Mouse (Mus musculus) lung, postnatal 36 days (tissue): ENCODE measurements at regions not wholly inside any gene's neighbourhood (a gene's known extent, or its start where the extent isn't known, plus 50 kb on each side); places are given as distances from the start of the nearest gene placed in this dataset.

Experiments
- DNase-seq: peaks from one replicate; pipeline ENCODE4 v3.0.0; 2022; ENCODE audit warnings: mixed read lengths

DNA sequence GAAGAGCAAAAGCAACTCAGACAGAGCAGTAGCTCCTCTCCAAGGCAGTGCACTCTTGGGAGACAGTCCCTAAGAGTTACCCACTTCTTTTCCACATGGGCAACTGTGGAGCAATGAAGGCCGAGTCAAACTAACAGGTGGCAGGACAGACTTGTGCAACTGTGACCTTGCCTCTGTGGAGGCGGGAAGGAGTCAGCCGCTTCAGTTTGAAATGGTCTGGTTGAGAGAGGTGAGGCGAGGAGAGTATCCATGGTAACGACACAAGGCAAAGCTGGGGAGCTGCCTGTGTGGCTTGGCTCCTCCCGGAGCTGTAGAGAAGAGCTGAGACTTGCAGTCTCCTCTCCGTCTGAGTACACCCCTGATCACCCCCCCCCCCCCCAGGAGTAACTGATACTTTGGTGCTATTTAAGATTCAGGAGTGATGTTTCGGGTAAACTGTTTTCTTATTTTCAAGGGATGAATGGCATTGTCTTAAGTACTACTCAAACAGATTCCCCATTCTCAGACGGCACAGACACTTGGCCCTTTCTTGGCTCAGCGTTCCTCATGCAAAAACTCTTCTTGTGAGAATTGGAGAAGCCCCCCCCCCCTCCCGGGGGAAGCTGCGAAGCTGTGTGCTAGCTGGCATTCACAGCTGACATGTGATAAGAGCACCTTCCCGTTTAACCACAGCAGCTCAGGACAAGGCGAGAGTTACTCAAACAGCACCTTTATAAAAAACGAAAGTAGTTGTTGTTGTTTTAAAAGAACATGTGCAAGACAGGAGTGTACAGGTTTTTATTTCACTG lies 54.9 kb upstream of the Chst1 start:
- DNase-seq, result no peak

DNA sequence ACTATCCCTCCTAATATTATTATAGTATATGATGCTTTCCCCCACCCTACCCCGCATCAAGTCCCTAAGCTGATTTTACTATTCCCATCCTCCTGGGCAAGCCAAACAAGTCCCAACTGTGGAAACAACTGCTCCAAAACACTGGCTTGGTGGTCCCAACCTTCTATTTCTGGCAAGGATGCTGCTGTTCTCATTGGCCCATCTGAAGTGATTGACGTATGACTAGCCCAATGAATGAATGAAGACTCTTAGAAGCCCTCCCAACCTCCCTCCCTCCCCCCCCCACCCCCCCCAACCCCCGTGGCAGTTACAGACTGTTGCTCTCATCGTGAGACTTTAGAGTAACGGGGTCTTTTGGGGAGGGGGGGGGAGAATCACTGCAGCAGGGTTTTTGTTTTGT lies 58.7 kb upstream of the Chst1 start:
- DNase-seq, result no peak

DNA sequence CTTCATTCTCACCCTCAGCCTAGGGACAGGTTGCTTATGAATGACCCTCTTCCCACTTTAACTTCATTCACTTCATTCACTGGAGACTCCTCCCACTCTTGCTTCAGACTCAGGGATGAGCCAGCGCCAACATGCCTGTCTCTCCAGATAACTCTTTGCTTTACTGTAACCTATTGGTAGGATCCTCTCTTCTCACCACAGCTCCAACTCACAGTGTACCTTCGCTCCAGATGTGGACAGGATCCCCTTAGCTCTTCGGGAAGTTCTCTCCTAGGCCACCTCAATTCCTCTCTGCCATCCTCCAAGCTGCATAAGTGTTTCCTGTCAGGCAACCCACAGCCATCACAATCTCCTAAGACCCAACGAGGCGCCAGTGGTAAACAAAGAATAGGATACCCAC lies 67.5 kb upstream of the Chst1 start:
- no peak for DNase-seq

DNA sequence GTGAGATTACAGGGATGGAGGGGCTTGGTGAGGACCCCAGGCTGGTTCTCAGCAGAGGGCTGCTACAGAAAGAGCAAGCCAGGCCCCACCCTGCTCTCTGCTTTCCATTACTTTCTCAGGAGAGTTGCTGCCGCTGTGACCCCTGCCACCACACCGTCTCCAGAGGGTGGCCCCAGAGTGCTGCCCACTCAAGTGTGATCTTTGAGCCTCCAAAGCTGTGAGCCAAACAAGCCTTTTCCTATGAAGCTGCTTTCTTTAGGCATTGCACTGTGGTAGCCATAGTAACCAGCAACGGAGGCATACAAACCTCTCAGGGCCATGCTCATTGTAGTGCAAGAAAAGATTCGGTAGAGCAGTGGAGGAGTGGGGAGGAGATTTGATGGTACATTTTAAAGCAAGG lies 68.8 kb upstream of the Chst1 start:
- DNase-seq, result no peak

DNA sequence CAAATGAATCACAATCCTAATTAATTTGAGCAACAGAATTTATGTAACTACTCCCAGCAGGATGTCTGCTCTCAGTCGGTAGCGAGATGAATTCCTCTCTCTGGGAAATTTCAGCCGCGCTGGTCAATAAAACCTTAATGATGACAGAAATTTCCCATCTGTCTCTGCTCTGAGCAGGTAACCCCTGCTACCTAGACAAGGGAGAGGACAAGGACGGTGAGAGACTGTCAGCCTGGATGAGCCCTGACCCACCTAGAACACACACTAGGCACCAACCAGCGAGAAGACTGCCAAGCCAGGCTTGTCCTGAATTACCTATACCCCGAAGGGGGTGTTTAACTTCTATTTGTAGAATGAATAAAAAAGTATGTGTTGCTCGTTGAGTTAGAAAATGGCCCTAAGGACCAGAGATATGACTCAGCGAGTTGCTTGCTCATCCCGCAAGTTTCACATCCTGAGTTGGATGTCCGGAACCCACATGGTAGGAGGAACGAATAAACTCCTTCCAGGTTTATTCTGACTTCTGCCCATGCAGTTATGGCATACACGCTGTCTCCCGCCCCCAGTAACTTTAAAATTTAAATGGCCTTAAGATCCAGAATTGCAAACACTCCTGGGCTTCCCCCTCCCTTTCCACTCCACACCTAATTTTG lies 69.5 kb upstream of the Slc35c1 start:
- no peak for DNase-seq

DNA sequence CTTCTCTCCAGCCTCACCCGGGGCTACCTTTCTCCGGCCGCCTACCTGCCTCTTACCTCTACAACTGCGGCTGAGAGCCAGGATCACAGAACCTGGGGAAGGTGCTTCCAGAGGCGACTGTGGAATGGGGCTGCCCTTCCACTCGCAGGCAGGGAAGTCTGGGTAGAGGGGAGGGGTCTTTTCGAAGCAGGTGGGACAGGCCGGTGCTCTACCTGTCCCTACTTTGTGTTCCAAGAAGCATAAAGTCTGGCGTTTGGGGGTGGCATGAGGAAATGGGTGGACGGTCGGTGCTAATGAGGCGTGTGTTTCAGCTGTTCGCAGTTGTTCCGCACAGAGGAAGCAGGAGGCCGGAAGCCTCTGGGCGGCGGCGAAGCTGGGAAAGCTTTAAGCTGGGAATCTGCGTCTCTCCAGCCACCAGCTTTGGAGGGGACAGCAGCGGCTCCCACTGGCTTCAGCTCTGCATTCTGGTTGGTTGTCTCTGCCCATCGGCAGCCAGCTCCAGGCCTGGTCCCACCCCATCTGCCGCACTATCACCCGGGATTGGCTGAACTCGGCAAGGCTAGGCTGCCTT lies 68.8 kb upstream of the Slc35c1 start:
- peak; percentile 88 for DNase-seq

DNA sequence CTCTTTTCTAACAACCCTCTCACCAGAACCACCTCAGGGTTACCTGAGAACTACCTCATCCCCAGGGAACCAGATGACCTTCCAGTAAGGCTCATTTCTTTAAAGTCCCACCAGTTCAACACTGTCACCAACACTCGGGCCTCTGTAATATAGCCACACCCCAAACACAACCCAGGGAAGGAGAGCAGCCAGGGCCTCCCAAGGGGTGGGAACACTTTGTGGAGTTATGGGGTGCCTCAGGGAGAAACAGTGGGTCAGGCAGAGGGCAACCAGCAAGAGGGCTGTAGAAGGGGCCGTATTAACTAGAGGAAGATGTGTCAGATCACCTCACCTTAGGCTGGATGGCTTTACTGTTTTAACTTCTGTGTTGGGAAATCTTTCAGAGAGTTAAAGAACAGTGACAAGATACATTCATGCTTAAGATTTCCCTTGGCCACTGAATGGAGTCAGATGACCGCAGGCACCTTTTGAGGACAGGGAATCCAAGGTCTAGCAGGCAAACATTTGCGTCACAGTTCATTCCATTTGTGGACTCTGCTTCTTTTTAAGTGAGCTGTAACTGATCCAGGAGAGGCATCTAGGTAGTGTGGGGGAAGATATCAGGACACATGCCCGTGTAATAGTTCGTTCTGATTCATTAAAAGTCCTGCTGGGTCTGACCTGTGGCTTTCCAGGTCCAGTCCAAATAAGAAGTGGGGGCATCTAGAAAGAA lies 67.9 kb upstream of the Slc35c1 start:
- DNase-seq, result no peak

DNA sequence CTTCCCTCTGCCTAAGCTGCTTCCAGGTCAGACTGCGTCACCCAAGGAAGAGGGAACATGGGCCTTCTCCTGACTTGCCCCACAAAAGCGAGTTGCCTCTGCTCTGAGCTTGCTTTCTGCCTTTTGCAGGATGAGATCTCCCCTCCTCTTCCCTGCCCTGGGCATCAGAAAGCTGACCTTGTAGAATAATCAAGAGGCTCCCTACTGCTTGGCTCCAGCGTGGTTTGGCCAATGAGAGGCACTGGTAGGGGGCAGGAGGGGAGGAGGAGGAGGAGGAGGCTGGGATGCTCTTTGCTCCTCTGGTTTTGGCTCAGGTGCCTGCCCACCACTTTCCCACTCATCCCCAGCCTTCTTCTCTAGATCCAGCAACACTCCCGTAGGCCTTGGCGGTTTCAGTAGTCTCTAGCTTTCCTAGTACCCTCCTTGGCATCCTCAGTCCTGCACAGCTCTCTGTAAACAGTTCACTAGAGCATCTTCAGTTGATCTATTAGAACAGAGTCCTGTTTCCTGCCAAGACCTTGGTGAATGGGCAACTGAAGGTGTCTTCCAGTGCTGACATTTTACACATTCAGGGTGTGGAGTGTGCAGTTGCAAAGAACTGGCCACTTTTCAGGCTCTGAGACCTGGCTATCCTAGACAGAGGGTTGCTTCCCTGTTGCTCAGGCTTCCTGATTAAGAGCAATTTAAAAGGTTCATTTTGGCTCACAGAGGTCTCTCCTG lies 66.5 kb upstream of the Slc35c1 start:
- no peak for DNase-seq

DNA sequence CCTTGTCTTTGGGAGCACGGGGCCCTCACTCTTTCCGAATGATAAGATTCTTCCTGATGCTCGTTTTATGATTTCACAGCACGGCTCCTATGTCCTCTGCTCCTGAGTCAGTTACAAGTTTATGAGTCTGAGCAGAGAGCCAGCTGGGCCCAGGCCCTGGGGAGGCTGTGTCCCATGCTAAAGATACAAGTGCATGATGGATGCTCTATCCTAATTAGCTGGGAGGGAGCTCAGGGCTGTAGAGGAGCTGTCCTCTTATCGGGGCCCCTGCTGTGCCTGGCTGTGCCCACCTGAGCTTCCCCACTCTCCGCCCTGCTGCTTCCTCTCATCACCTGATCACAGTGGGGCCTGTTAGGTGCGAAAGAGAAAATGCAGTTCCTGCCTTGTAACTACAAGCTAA lies 65.3 kb upstream of the Slc35c1 start:
- no peak for DNase-seq

DNA sequence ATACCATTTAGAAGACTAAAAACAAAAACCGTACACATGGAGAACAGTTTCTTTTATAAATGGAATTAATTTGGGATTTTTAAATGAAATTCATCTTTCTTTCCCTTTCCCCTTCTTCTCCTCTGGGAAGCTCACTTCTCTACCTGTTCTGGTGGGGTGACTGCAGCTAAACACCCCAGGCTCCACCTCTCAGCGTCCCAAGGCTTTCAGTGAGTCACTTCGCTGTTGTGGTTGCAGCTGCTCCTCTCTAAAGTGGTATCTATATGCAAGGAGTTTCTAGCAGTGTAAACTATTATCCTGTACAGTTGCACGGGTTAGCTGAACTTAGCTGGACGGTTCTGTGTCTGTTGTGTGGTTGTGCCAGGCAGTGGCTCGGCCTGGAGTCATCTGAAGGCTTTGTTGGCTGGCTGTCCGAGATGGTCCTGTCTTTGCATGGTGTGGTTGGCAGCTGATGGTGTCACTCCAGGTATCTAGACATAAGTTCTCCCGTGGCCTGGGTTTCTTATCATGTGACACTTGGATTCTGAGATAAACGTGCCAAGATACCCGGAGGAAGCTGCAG lies 64.8 kb upstream of the Slc35c1 start:
- no peak for DNase-seq

DNA sequence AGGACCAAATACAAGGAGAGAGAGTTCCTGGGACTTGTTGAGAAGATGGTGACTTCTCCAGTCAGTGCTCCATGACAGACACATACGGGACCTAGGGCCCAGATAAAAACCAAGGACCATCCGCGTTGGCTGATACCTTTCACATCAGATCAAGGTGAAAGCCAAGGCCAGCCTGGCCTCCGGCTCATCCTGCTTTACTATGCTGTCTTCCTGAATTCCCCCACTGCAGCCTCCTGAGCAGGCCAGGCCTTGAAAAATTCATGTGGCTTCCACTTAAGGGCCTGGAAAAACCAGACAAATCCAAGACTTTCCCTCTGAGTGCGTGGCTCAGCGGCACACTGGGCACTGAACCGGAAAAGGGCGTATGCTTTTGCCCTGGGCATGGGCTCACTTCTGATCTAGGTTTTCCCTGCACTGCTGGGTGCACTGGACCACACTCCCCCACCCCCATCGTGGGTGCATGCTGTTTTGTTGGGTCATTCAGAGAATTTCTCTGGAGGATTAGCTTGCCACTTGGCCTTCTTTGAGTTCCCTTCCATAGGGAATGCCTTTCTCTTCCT lies 64.1 kb upstream of the Slc35c1 start:
- DNase-seq, result no peak

DNA sequence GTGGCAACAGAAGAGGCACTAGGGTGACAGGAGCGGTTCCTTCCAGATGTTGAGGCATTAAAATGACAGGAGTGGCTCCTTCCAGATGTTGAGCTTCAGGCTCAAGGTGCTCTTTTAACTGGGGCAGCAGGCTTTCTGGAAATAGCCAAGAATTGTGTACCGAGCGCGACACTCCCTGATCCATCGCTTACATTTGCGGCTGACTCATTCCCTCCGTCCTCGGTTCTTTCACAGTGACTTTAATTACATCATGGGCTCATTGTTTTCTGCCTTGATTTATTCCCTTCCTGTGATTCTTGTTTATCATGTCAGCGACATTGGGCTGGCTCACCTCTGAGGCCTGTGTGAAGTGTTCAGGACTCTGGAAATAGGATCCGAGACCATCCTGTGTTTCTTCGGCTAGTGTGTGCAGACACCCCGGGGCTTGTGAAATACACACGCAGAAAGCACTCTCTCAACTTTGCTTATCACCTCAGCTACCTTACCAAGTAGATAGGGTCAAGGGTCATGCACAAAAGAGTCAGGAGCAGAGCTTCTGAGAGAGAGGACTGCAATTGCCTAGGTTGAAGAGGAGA lies 63.1 kb upstream of the Slc35c1 start:
- DNase-seq, result no peak

DNA sequence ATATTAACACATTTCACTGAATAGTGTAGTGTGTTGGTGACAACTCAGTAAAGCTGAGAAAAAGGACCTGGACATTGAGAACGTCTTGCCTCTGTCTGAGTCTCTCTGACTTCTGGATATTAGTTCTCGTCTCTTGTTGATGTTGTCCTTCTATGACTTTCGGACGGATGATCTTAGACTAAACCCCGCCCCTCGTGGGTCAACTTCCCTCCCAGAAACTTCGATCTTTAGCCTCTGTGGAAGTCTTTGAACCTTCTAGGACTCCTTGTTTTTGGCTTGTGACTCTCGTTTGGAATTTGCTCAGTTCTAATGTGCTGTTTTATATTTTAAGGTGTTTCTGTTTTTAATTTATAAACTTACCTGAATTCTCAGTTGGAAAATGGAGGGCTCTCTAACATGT lies 61.2 kb upstream of the Slc35c1 start:
- DNase-seq, result no peak

DNA sequence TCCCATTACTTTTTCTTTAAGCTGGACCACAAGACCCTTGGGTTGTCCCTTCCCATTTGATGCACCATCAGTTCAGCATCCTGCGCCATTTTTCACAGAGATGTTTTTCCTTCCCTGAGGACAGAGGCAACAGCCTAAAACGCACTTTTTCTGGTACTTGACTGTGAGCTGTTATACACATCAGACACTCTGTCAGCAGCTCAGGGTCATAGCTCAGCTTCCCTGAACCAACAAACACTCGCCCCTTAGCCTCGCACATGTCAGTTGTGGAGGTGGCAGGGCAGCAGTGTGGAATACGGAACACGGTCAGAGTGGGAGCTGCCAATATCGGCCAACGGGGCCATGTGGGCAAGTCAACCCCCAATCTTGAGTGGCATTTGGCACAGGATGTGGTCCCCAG lies 59.1 kb upstream of the Slc35c1 start:
- no peak for DNase-seq

DNA sequence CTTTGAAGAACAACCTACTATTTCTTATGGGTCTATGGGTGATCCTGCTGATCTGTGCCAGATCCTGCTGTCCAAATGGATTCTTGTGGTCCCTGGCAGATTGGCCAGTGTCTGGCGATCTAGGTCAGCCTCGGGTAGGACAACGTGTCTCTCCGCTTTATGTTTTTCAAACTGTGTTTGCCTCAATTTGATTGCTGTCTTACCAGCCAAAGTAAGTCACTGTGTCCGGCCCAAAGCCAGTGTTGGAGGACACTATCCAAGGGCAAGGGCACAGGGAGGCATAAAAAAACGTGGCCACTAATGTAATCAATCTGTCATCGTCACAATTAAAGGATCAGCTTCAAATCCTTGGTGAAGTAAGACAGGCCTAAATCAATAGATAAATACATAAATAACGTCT lies 58.6 kb upstream of the Slc35c1 start:
- no peak for DNase-seq

DNA sequence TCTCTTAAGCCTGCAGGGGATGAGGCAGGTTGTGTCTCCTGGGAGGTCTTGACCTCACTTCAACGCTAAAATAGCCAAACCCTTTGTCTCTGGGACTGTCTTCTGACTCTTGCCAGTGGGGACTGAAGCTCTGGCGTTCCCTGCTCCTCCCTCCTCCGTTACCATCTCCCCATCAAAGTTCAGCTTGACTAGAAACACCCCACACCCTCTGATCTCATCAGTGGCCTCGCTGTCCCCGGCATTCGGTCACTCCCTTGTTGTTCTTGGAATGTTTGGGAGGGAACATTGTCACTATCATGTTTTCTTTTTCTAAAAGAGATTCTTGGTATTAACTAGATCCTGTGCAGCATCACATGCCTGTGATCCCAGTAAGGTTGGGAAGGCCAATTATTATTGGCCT lies 54.6 kb upstream of the Slc35c1 start:
- no peak for DNase-seq

DNA sequence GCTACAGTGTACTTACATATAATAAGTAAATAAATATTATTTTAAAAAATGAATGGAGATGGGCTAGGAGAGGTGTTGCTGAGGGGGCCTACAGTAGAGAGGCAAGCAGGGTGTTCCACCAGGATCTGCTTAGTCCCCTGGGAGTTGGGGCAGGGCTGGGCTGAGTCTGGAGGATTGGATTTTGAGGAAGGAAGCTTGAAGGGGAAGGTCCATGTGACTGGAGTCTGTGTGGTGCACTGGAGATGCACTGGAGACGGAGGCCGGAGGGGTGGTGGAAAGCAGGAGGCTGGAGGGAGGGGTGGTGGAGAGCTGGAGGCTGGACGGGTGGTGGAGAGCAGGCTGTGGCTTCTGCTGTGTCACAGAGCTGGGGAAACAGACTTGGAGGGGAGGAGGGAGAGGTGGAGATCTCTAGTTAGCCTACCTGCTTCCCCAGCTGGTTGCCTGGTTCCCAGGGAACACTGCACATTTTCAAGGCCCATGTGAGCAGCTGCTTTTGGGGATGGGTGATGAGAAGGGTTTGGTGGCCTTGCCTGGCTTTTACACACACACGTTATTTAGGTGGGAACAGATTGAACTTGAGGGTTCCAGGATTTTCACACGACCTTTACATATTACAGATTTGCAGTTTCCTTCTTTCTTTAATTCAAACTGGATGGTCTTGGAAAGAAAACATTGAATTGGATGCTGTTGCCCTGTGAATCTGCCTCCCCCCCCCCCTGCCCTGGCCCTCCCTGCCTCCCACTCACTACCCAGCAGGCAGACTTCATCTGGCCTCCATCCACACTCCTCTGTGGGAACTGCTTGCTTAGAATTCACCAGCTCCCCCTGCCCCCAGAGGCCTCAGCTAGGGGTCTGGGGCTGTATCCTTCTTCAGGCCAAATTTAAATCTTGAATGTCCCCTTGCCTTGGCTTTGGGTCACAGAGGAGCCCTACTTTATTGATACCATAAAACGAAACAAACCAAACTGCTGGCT lies 51.7 kb upstream of the Slc35c1 start:
- DNase-seq, result no peak
